Mouse (Mus musculus): ENCODE measurements around the gene Esp36. TPM values are rescaled to one million over a fixed set of nuclear protein-coding genes. Genes with fewer than 3 reads are reported as not detected.
"Not testable (repeated sequence)": the region's sequence is repeated elsewhere in the genome, so short reads cannot be mapped to it uniquely, and the experiment has no call there.

The Esp36 gene
- polyA plus RNA-seq (2016; fragmentation: Nextera tagmentation; extraction: Ambion mirVana) = not detected in 2 replicates

DNA sequence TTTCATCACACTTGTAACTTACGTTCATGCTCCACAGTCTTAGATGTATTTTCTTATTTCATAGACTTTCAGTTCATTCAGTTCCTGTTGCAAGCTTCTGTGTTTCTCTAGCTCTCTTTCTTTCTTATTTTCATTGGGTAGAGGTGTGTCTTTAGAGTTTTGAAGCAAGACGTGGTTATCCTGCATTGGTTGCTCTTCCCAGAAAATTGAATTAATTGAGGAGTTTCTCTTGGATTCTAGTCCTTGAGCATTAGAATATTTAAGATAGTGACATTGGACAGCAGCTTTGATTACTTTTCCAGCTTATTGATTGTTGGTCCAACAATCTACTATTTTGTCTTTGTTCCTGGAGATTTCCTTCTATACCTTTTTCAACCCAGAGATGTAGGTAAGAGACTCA lies at the start of gene Esp36:
Esp36 (minus strand) TSS at position 101 of the 400 bp plus-strand sequence.
- H3K4me3 ChIP-seq = no peak within 1 kb of the TSS
- 62% methylated on average over 2 of the region's 2 CpGs for WGBS (ENCODE audit: insufficient replicate concordance)

DNA sequence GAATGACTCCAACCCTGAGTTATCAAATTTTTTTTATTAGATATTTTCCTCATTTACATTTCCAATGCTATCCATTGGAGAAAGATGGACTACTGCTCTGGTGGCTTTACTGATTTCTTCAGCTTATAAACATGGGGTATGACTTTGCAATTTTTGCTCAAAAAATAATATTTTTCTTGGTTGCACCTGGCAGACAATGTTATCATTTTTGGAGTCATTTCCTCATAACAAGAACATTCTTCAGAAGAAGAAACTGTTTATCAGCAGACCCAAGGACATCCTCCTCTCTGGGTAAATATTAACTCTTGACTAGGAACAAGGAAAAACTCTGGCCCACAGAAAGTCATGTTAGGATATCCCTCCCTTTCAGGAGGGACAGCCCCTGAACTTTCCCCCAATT lies 36.2 kb upstream of the Esp36 start:
- not testable (repeated sequence) for H3K4me1 ChIP-seq; H3K27ac ChIP-seq; ATAC-seq; H3K36me3 ChIP-seq; H3K4me2 ChIP-seq; H3K4me3 ChIP-seq; H3K9me3 ChIP-seq (replicated peaks); H3K9ac ChIP-seq; H3K27me3 ChIP-seq (replicated peaks)

More for the DNA sequence above, at the start of gene Esp36:
- no peak for ATAC-seq
- Histone ChIP-seq H3K9me3 (replicated peaks) (no peaks in the 10 kb centered on the region), H3K27ac (no peak within 1 kb of the TSS), H3K9ac (no peak within 1 kb of the TSS), H3K36me3 (no peaks in the 10 kb centered on the region), H3K4me2 (no peak within 1 kb of the TSS), H3K27me3 (replicated peaks) (no peaks in the 10 kb centered on the region), H3K4me1 (no peaks in the 10 kb centered on the region)

DNA sequence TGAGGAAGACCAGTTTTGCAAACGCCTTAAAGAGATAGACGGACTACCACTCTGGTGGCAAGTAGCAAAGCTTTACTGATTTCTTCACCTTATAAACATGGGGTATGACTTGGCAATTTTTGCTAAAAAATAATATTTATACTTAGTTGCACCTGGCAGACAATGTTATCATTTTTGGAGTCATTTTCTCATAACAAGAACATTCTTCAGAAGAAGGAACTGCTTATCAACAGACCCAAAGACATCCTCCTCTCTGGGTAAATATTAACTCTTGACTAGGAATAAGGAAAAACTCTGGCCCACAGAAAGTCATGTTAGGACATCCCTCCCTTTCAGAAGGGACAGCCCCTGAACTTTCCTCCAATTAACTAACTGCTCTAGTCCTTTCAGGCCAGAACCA lies 30.7 kb upstream of the Esp36 start:
- Histone ChIP-seq H3K27ac (no peak overlapping the region), H3K9ac (no peak overlapping the region), H3K9me3 (replicated peaks) (no peaks in the 10 kb centered on the region), H3K27me3 (replicated peaks) (no peaks in the 10 kb centered on the region), H3K4me1 (no peaks in the 10 kb centered on the region), H3K4me3 (no peak overlapping the region), H3K4me2 (no peak overlapping the region), H3K36me3 (no peaks in the 10 kb centered on the region)
- 67% methylated on average over 2 of the region's 2 CpGs for WGBS (ENCODE audit: insufficient replicate concordance)
- ATAC-seq = no peak

DNA sequence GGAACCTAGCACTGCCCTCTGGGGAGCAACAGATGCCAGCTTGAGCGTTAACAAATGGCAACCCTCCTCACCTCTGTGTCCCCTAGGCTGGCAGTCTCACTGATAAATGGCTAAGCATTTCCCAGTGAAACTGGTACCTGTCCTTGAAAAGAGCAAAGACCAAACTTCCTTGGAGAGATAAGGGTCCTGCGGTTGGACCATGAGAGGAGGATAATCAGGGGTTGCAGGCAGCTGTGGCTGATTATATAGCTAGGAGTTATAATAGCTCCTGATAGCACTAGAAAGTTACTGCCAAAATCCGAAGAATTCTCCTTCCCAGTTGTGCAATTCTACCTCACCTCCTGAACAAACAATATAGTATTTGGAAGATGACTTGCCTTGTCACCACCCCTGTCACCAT lies 13.8 kb downstream of the Esp36 start:
- no peak overlapping the region for H3K27ac ChIP-seq
- 52% methylated on average over 3 of the region's 3 CpGs for WGBS (ENCODE audit: insufficient replicate concordance)
- H3K9me3 ChIP-seq (replicated peaks) = no peaks in the 10 kb centered on the region; the same call in 1 of the 2 replicates
- no peak for ATAC-seq
- H3K4me3 ChIP-seq = no peak overlapping the region
- H3K36me3 ChIP-seq = no peaks in the 10 kb centered on the region
- no peaks in the 10 kb centered on the region for H3K4me1 ChIP-seq
- no peaks in the 10 kb centered on the region for H3K27me3 ChIP-seq (replicated peaks)
- no peak overlapping the region for H3K9ac ChIP-seq
- no peak overlapping the region for H3K4me2 ChIP-seq

DNA sequence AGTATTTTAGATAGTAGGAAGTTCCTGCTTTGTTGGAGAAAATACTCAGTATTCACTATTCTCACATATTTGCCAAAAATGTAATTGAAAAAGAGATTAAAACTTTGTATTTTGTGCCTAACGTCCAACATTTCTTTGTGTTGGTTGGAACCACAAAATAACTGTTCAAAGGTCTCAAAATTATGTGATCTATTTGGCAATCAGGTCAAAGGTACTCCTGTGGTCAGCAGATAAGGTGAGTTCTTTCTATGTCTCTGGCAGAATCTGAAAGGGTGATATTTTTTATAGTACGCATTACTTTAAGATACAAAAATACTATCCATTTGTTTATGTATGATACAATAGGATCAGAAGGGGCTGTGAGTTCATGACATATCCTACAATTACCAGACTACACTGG lies 28.2 kb downstream of the Esp36 start:
- WGBS (ENCODE audit: insufficient replicate concordance) = 52% methylated on average over 2 of the region's 2 CpGs
- Histone ChIP-seq H3K4me1 (no peaks in the 10 kb centered on the region), H3K36me3 (no peaks in the 10 kb centered on the region), H3K4me2 (no peak overlapping the region), H3K9me3 (replicated peaks) (0 out of 2 replicates have a peak, but pooled peaks cover 4% of the 10 kb centered on the region), H3K27me3 (replicated peaks) (no peaks in the 10 kb centered on the region), H3K4me3 (no peak overlapping the region), H3K27ac (no peak overlapping the region), H3K9ac (no peak overlapping the region)
- ATAC-seq = no peak

Other genes starting within 250 kb of the Esp36 start
- not detected in 2 replicates for gene Olfr134, start 248.8 kb downstream of the Esp36 start, polyA plus RNA-seq (2016; fragmentation: Nextera tagmentation; extraction: Ambion mirVana)
- not detected in 2 replicates for gene Olfr135, start 215.8 kb downstream of the Esp36 start, polyA plus RNA-seq (2016; fragmentation: Nextera tagmentation; extraction: Ambion mirVana)
- not detected in 2 replicates for gene Olfr138, start 159.2 kb downstream of the Esp36 start, polyA plus RNA-seq (2016; fragmentation: Nextera tagmentation; extraction: Ambion mirVana)
- not detected in 2 replicates for gene Olfr137, start 112.6 kb downstream of the Esp36 start, polyA plus RNA-seq (2016; fragmentation: Nextera tagmentation; extraction: Ambion mirVana)
- gene Olfr136, start 90.4 kb downstream of the Esp36 start, polyA plus RNA-seq (2016; fragmentation: Nextera tagmentation; extraction: Ambion mirVana) = not detected in 2 replicates
- gene Esp34, start 134.0 kb upstream of the Esp36 start, polyA plus RNA-seq (2016; fragmentation: Nextera tagmentation; extraction: Ambion mirVana) = not detected in 2 replicates
- gene Esp31, start 219.3 kb upstream of the Esp36 start, polyA plus RNA-seq (2016; fragmentation: Nextera tagmentation; extraction: Ambion mirVana) = not detected in 2 replicates

All from liver, embryonic 12.5 days (tissue).